Mouse (Mus musculus) kidney, adult 2 months (tissue): ENCODE data around the gene Pmfbp1. TPM values are rescaled to one million over a fixed set of nuclear protein-coding genes. Genes with fewer than 3 reads are reported as not detected.

Experiments
- DNase-seq: peaks from one replicate; pipeline ENCODE4 v3.0.0; 2021
- H3K27ac ChIP-seq: fragments of 200-500 bp; 2 replicates; pipeline ENCODE4 v1.5.1; 2012; ENCODE audit warnings: low read depth, low read length, control low read depth, inconsistent platforms; ENCODE audit not compliant: insufficient read depth
- H3K27me3 ChIP-seq: fragments of 200-500 bp; replicated peaks from 2 replicates; pipeline ENCODE4 v1.6.1; 2012; ENCODE audit warnings: mild to moderate bottlenecking, moderate library complexity, low read length, inconsistent platforms; ENCODE audit not compliant: control insufficient read depth, insufficient read depth
- H3K36me3 ChIP-seq: fragments of 200-500 bp; 2 replicates; pipeline ENCODE4 v1.6.1; 2012; ENCODE audit warnings: mild to moderate bottlenecking, moderate library complexity, low read length, inconsistent platforms; ENCODE audit not compliant: control insufficient read depth, insufficient read depth
- H3K4me1 ChIP-seq: fragments of 200-500 bp; 2 replicates; pipeline ENCODE4 v1.6.1; 2011; ENCODE audit warnings: low read length; ENCODE audit not compliant: control insufficient read depth, insufficient read depth
- H3K4me3 ChIP-seq: fragments of 200-500 bp; 2 replicates; pipeline ENCODE4 v1.5.1; 2011; ENCODE audit warnings: mild to moderate bottlenecking, low read depth, low read length, control low read depth; ENCODE audit not compliant: insufficient read depth
- CTCF ChIP-seq: fragments of 200-500 bp; conservative IDR thresholded peaks from 2 replicates; pipeline ENCODE4 v1.5.1; 2011; ENCODE audit warnings: low read depth, mild to moderate bottlenecking, control low read depth, low read length, moderate library complexity, mixed read lengths; ENCODE audit not compliant: insufficient read depth, insufficient read length
- POLR2A ChIP-seq: fragments of 200-500 bp; IDR thresholded peaks from one replicate; pipeline ENCODE4 v1.6.1; 2011; ENCODE audit warnings: low read depth, low read length, control low read depth
- WGBS: fragments of 180-500 bp; shearing (Covaris S2); methylation state at CpG from one replicate; pipeline ENCODE4 v1.1.7; 2018; 5-methylcytosine and 5-hydroxymethylcytosine counted together
- polyA plus RNA-seq: library from polyadenylated mRNA; depleted of rRNA; stranded (reverse); fragments of >200 nt; gene quantifications from 2 replicates; pipeline ENCODE4 v1.2.3, GENCODE M21; 2012

Gene Pmfbp1
- polyA plus RNA-seq, 1 experiment: not detected

DNA sequence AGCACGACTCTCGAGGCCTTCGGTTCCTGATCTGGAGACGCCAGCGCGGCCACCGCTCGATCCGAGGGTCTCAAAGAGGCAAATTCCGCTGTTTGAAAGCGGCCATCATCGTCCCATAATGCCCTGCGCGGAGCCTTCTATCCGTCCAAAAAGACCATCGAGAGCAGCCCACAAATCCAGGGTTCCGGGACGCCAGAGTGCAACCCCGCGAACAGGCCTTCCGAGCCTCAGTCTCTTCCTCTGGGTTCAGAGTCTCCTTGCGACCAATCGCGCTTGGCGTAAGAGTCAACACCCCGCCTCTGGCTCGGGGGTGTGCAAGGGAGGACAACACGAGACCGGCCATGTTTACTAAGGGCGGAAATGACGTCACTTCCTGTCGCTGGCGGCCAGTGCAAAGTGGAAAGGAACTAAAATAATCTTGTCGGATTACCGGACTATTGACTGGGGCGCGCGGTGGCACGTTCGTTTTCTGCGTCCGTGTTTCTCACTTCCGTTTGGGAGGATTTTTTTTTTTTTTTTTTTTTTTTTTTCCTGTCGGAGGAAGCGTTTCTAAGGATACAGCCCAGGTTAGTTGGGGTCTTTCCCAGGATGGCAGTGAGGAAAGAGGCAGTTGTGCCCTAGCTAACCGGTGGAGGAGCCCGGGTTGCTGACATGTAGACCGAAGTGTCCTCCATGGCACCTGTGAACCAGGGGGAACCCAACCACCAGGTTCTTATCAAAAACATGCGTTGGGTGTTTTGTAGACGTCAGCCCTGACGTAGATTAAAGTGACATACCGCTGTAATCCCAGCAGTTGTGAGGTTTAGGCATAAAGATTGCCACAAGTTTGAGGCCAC, 71.9 kb downstream of the Pmfbp1 start, which contains the start of the genes Dhx38 and Txnl4b:
Gene Dhx38 (minus strand): TSS at position 364 of the 836 bp plus-strand sequence.
Gene Txnl4b (plus strand): TSS at position 395 of the 836 bp plus-strand sequence.
- under 1% methylated on average over 52 of the region's 52 CpGs for WGBS
- TF ChIP-seq POLR2A: no peak
- no peak for TF ChIP-seq CTCF
- peak; percentile 100 for DNase-seq
- Histone ChIP-seq H3K4me1 (0 out of 2 replicates have a peak, but pooled peaks cover 5% of the 10 kb centered on the region), H3K27me3 (no peaks in the 10 kb centered on the region), H3K27ac (peak within 1 kb of the TSS; percentile 79), H3K36me3 (peaks cover under 1% of the 10 kb centered on the region; the same call in 1 of the 2 replicates), H3K4me3 (peak within 1 kb of the TSS; percentile 85)

DNA sequence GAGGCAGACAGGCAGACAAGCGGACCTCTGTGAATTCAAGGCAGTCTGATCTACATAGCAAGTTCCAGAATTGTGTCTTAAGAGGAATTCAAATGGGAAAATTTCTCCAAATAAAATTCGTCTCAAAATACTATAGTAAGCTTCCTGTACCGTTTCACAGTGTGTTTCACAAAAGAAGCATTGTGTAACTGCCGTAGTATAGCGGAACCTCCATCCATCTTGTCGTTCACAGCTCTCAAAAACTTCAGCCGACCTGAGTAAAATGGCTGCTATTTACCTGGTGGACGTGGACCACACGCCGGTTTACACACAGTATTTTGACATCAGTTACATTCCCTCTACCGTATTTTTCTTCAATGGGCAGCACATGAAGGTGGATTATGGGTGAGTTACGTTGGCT, 77.3 kb downstream of the Pmfbp1 start:
- Histone ChIP-seq H3K4me1 (0 out of 2 replicates have a peak, but pooled peaks cover 5% of the 10 kb centered on the region), H3K4me3 (no peak overlapping the region), H3K36me3 (no peaks in the 10 kb centered on the region), H3K27me3 (no peaks in the 10 kb centered on the region), H3K27ac (no peak overlapping the region)
- no peak for TF ChIP-seq POLR2A
- DNase-seq: no peak
- 89% methylated on average over 12 of the region's 12 CpGs for WGBS

DNA sequence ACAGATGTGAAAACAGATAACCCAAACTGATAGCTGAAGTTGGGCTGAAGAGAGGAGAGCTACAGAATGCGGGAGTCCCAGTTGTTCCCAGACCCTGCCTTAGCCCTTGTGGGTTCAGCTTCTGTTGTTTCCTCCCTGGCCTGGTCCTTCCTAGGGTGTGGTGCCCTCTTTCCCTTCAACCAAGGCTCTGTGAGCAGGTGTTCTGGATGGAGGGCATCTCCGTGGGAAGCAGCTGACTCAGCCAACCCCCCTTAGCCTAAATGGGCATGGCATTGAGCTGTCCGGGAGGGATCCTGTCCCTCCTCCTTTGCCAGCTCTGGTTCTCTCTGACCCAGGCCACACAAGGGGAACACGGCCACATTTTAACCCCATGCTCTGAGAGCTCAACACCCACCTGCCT, 82.5 kb downstream of the Pmfbp1 start:
- no peak overlapping the region for H3K4me3 ChIP-seq
- TF ChIP-seq POLR2A (no peak), CTCF (no peak)
- H3K4me1 ChIP-seq: no peaks in the 10 kb centered on the region
- no peak overlapping the region for H3K27ac ChIP-seq
- no peak for DNase-seq
- 68% methylated on average over 4 of the region's 4 CpGs for WGBS
- no peaks in the 10 kb centered on the region for H3K36me3 ChIP-seq
- no peaks in the 10 kb centered on the region for H3K27me3 ChIP-seq

DNA sequence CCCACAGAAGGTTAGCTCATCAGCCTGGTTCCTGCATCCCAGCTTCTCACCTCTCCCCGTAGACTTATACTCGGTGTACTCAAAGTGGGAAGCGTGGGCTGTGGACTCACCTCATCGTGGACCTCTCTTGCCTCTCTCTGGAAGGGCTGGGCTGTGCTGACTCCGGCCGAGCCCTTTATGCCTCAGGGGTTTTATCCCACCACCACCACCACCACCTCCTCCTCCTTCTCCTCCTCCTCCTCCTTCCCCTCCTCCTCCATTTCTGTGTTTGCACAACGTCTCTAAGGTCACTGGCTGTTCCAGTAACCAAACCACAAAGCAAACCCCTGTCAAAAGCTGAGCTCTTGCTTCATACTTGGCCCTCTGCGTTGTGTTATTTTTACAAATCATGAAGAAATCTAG, 85.1 kb downstream of the Pmfbp1 start, which contains the start of gene Hp:
Gene Hp (minus strand): TSS at position 273 of the 402 bp plus-strand sequence.
- TF ChIP-seq POLR2A: no peak
- no peak for TF ChIP-seq CTCF
- H3K27me3 ChIP-seq: no peaks in the 10 kb centered on the region
- no peaks in the 10 kb centered on the region for H3K36me3 ChIP-seq
- no peak within 1 kb of the TSS for H3K27ac ChIP-seq
- no peak within 1 kb of the TSS for H3K4me3 ChIP-seq
- no peaks in the 10 kb centered on the region for H3K4me1 ChIP-seq
- peak; percentile 5 for DNase-seq
- 33% methylated on average over 8 of the region's 8 CpGs for WGBS

DNA sequence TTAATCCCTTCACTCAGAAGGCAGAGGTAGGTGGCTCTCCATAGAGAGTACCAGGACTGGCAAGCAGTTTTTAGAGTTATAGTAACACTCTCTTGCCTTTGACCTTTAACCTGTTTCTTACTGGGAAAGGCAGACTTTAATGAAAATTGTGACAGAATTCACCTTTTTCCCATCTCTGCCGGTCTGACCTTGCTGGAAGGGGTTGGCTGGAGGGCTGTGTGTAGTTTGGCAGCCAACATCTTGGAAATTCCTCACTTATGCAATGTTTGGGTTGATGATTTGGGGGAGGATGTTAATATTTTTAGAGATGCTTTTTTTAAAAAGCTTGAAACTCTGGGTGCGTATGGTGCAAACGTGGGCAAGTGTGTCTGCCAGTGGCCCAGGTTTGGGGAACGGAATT, 90.5 kb downstream of the Pmfbp1 start:
- Histone ChIP-seq H3K27ac (no peak overlapping the region), H3K27me3 (no peaks in the 10 kb centered on the region), H3K36me3 (no peaks in the 10 kb centered on the region), H3K4me3 (no peak overlapping the region), H3K4me1 (0 out of 2 replicates have a peak, but pooled peaks cover 2% of the 10 kb centered on the region)
- TF ChIP-seq CTCF (no peak), POLR2A (no peak)
- 82% methylated on average over 4 of the region's 4 CpGs for WGBS
- DNase-seq: no peak

DNA sequence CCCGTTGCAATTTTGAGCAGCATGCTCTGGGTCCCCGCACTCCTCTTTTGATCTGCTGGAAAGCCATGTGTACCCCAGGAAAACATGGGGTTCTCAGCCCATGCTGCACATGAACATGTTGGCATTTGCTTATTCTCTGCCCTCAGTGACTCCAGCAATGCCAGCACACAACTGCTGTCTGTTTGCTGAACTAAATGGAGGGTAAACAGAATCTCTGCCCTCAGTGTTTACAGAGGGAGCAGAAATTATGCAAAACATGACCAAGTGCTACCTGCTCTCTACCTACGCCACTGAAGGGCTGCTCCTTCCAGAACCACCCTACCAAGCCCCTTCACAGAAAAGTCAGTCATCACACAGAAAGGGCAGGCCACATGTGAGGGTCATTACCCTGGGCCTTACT, 91.0 kb downstream of the Pmfbp1 start:
- no peak for DNase-seq
- no peaks in the 10 kb centered on the region for H3K27me3 ChIP-seq
- H3K27ac ChIP-seq: no peak overlapping the region
- no peak overlapping the region for H3K4me3 ChIP-seq
- WGBS: 87% methylated on average over 3 of the region's 3 CpGs
- H3K36me3 ChIP-seq: no peaks in the 10 kb centered on the region
- TF ChIP-seq CTCF (no peak), POLR2A (no peak)
- H3K4me1 ChIP-seq: 0 out of 2 replicates have a peak, but pooled peaks cover 2% of the 10 kb centered on the region

DNA sequence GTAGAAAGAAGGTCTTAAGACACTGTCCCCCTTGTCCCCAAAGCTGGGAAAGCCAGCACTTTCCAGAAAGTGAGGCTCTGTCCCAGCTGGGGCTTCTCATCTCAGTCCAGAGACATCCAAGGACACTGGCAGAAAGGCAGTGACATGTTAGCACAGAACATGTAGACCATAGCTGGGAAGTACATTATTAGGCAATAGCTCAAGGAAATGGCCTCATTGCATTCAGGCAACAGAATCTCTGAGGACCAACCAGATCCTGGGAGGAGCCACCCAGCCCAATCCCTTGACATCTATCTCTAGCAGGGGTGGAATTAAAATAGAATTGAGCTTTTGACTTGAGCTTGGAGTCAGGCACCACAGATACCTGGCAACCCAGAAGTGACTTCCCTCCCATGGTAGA, 91.8 kb downstream of the Pmfbp1 start:
- TF ChIP-seq POLR2A (no peak), CTCF (no peak)
- Histone ChIP-seq H3K27ac (no peak overlapping the region), H3K36me3 (no peaks in the 10 kb centered on the region), H3K4me3 (no peak overlapping the region), H3K27me3 (no peaks in the 10 kb centered on the region), H3K4me1 (0 out of 2 replicates have a peak, but pooled peaks cover 2% of the 10 kb centered on the region)
- DNase-seq: no peak
